Mouse (Mus musculus): Measurements from ENCODE around the gene Rem1. TPM values are rescaled to one million over a fixed set of nuclear protein-coding genes. Genes with fewer than 3 reads are reported as not detected.

The Rem1 gene
- total RNA-seq, 1 experiment: 0.18 TPM

DNA sequence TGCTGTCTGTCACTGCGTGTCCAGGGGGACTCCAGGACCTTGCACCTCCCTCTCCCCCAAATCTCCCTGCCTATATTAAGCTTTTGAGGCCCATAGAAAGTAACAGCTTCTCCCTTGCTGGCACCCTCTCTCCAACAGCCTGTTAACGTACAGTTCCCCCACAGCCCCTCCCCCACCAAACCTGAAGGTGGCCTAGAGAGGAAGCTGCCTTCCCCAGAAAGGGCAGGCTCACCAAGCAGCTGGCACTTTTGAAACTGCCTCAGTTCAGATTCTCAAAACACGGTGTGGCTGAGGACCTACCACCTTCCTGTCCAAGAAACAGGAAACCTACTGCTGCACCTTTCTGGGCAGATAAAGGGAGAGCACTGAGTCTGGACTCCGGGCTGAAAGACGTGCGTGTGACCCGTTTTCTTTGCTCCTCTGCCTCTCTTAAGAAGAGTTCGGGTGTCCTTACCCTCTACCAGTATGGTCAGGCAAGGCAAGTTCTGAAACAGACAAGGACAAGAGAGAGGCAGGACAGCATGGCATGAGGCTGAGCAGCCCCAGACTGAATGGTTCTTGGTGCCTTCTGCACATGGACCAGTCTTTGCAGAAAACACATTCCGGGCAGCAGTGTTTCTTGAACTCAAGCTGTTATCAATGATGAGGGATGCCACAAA lies 44.4 kb downstream of the Rem1 start:
- Histone ChIP-seq H3K9me3 (ENCODE audit: control insufficient read depth, insufficient read depth, low read depth, low read length) (no peaks in the 10 kb centered on the region), H3K4me1 (ENCODE audit: control insufficient read depth in 2 of 2, insufficient read depth in 2 of 2, low read length in 2 of 2, poor library complexity in 1 of 2) (peaks cover 2 to 26% of the 10 kb centered on the region in 2 experiments; a peak in 2 of 4 replicates), H3K27ac (ENCODE audit: insufficient read depth, low read depth, low read length, poor library complexity, severe bottlenecking) (no peak overlapping the region), H3K9ac (ENCODE audit: insufficient read depth, low read depth, low read length, poor library complexity, severe bottlenecking) (peak overlapping the region; percentile 26; the same call in 1 of the 2 replicates), H3K4me3 (ENCODE audit: insufficient read depth in 1 of 2, low read depth in 1 of 2, low read length in 2 of 2, poor library complexity in 1 of 2, severe bottlenecking in 1 of 2) (peak overlapping the region in 1 of 2 experiments; percentile 95; a peak in 2 of 4 replicates), H3K36me3 (ENCODE audit: control insufficient read depth, insufficient read depth, low read length, poor library complexity, severe bottlenecking) (peaks cover 33% of the 10 kb centered on the region; the same call in 1 of the 2 replicates)
- DNase-seq (ENCODE audit: low read depth, low spot score): no peak
- TF ChIP-seq ZNF384 (IDR thresholded peaks at IDR 0.05; ENCODE audit: low read depth, low read length) (no peak), HCFC1 (IDR thresholded peaks at IDR 0.05; ENCODE audit: borderline replicate concordance, insufficient read depth, low read length) (no peak), ZC3H11A (IDR thresholded peaks at IDR 0.05; ENCODE audit: borderline replicate concordance, low read depth, low read length) (no peak), MAFK (IDR thresholded peaks at IDR 0.05; ENCODE audit: insufficient read depth, low read depth, low read length) (no peak), CHD2 (IDR thresholded peaks at IDR 0.05; ENCODE audit: low read depth, low read length) (no peak)
- in situ Hi-C loops (cut with MboI; ENCODE audit: low sequenced_read_pairs in 2 of 2, unreplicated experiment in 2 of 2): no loop called here

DNA sequence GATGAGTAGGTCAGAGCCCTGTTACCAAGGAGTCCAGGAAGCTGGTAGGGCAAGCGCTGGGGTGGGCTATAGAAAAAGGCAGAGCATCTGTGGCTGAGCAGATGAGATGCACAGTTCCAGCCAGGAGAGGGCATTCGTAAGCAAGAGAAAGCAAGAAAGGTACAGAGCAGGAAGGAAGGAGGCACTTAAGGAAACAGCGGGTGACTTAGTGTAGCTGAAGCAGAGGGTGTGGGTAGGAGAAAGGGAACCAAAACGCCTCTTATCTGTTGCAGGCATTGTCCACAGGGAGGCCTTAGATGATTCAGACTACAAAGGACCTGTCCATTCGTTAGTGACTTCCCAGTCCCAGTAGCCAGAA lies 44.9 kb downstream of the Rem1 start:
- Histone ChIP-seq H3K36me3 (ENCODE audit: control insufficient read depth, insufficient read depth, low read length, poor library complexity, severe bottlenecking) (peaks cover 34% of the 10 kb centered on the region; the same call in 1 of the 2 replicates), H3K9me3 (ENCODE audit: control insufficient read depth, insufficient read depth, low read depth, low read length) (no peaks in the 10 kb centered on the region), H3K9ac (ENCODE audit: insufficient read depth, low read depth, low read length, poor library complexity, severe bottlenecking) (no peak overlapping the region), H3K27ac (ENCODE audit: insufficient read depth, low read depth, low read length, poor library complexity, severe bottlenecking) (no peak overlapping the region), H3K4me1 (ENCODE audit: control insufficient read depth in 2 of 2, insufficient read depth in 2 of 2, low read length in 2 of 2, poor library complexity in 1 of 2) (peaks cover 2 to 26% of the 10 kb centered on the region in 2 experiments; a peak in 2 of 4 replicates), H3K4me3 (ENCODE audit: insufficient read depth in 1 of 2, low read depth in 1 of 2, low read length in 2 of 2, poor library complexity in 1 of 2, severe bottlenecking in 1 of 2) (no peak overlapping the region)
- TF ChIP-seq ZNF384 (IDR thresholded peaks at IDR 0.05; ENCODE audit: low read depth, low read length): no peak
- peak; percentile 32; the same call in 1 of the 2 replicates for TF ChIP-seq ZC3H11A (IDR thresholded peaks at IDR 0.05; ENCODE audit: borderline replicate concordance, low read depth, low read length)
- no peak for TF ChIP-seq HCFC1 (IDR thresholded peaks at IDR 0.05; ENCODE audit: borderline replicate concordance, insufficient read depth, low read length)
- no peak for TF ChIP-seq MAFK (IDR thresholded peaks at IDR 0.05; ENCODE audit: insufficient read depth, low read depth, low read length)
- no peak for TF ChIP-seq CHD2 (IDR thresholded peaks at IDR 0.05; ENCODE audit: low read depth, low read length)
- DNase-seq (ENCODE audit: low read depth, low spot score): peak; percentile 63
- in situ Hi-C loops (cut with MboI; ENCODE audit: low sequenced_read_pairs in 2 of 2, unreplicated experiment in 2 of 2): no loop called here

GRCm38 (mm10) chr2:152672166-152672565 lies 45.4 kb downstream of the Rem1 start:
- no peak for TF ChIP-seq CHD2 (IDR thresholded peaks at IDR 0.05; ENCODE audit: low read depth, low read length)
- no peak for TF ChIP-seq ZNF384 (IDR thresholded peaks at IDR 0.05; ENCODE audit: low read depth, low read length)
- TF ChIP-seq ZC3H11A (IDR thresholded peaks at IDR 0.05; ENCODE audit: borderline replicate concordance, low read depth, low read length): no peak
- TF ChIP-seq HCFC1 (IDR thresholded peaks at IDR 0.05; ENCODE audit: borderline replicate concordance, insufficient read depth, low read length): no peak
- no peak for TF ChIP-seq MAFK (IDR thresholded peaks at IDR 0.05; ENCODE audit: insufficient read depth, low read depth, low read length)
- no peak for DNase-seq (ENCODE audit: low read depth, low spot score)
- Histone ChIP-seq H3K4me1 (ENCODE audit: control insufficient read depth in 2 of 2, insufficient read depth in 2 of 2, low read length in 2 of 2, poor library complexity in 1 of 2) (peaks cover 2 to 26% of the 10 kb centered on the region in 2 experiments; a peak in 2 of 4 replicates), H3K27ac (ENCODE audit: insufficient read depth, low read depth, low read length, poor library complexity, severe bottlenecking) (no peak overlapping the region), H3K9ac (ENCODE audit: insufficient read depth, low read depth, low read length, poor library complexity, severe bottlenecking) (peak overlapping the region; percentile 3; the same call in 1 of the 2 replicates), H3K36me3 (ENCODE audit: control insufficient read depth, insufficient read depth, low read length, poor library complexity, severe bottlenecking) (peaks cover 34% of the 10 kb centered on the region), H3K9me3 (ENCODE audit: control insufficient read depth, insufficient read depth, low read depth, low read length) (no peaks in the 10 kb centered on the region), H3K4me3 (ENCODE audit: insufficient read depth in 1 of 2, low read depth in 1 of 2, low read length in 2 of 2, poor library complexity in 1 of 2, severe bottlenecking in 1 of 2) (no peak overlapping the region)
- in situ Hi-C loops (cut with MboI; ENCODE audit: low sequenced_read_pairs in 2 of 2, unreplicated experiment in 2 of 2): no loop called here

DNA sequence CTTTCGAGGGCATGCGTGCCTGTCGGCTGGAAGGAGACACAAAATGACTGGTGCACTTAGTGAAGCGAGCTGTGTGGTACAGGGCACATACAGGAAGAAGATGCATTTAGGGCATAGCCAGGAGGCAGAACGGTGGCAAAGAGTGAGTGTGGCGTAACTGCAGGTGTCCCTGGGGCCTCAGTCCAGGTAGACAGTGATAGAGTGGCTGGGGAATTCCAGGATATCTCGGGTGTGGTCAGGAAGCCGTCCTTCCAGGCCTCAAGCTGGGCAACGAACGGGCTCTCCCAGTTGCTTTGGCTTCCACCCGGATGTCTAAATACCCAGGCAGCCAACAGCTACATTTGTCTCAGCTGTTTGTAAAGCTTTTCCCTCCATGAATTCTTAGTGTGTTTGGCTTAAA lies 47.4 kb downstream of the Rem1 start:
- peaks cover 2 to 26% of the 10 kb centered on the region in 2 experiments; a peak in 2 of 4 replicates for H3K4me1 ChIP-seq (ENCODE audit: control insufficient read depth in 2 of 2, insufficient read depth in 2 of 2, low read length in 2 of 2, poor library complexity in 1 of 2)
- DNase-seq (ENCODE audit: low read depth, low spot score): no peak
- no peaks in the 10 kb centered on the region for H3K9me3 ChIP-seq (ENCODE audit: control insufficient read depth, insufficient read depth, low read depth, low read length)
- TF ChIP-seq ZNF384 (IDR thresholded peaks at IDR 0.05; ENCODE audit: low read depth, low read length): no peak
- TF ChIP-seq MAFK (IDR thresholded peaks at IDR 0.05; ENCODE audit: insufficient read depth, low read depth, low read length): no peak
- no peak for TF ChIP-seq HCFC1 (IDR thresholded peaks at IDR 0.05; ENCODE audit: borderline replicate concordance, insufficient read depth, low read length)
- no peak for TF ChIP-seq ZC3H11A (IDR thresholded peaks at IDR 0.05; ENCODE audit: borderline replicate concordance, low read depth, low read length)
- TF ChIP-seq CHD2 (IDR thresholded peaks at IDR 0.05; ENCODE audit: low read depth, low read length): no peak
- peaks cover 41% of the 10 kb centered on the region for H3K36me3 ChIP-seq (ENCODE audit: control insufficient read depth, insufficient read depth, low read length, poor library complexity, severe bottlenecking)
- in situ Hi-C loops (cut with MboI; ENCODE audit: low sequenced_read_pairs in 2 of 2, unreplicated experiment in 2 of 2): no loop called here
- H3K27ac ChIP-seq (ENCODE audit: insufficient read depth, low read depth, low read length, poor library complexity, severe bottlenecking): no peak overlapping the region
- H3K4me3 ChIP-seq (ENCODE audit: insufficient read depth in 1 of 2, low read depth in 1 of 2, low read length in 2 of 2, poor library complexity in 1 of 2, severe bottlenecking in 1 of 2): no peak overlapping the region
- no peak overlapping the region for H3K9ac ChIP-seq (ENCODE audit: insufficient read depth, low read depth, low read length, poor library complexity, severe bottlenecking)
